Mouse (Mus musculus) MEL (cell line): ENCODE measurements around the gene Hdac11. TPM values are rescaled to one million over a fixed set of nuclear protein-coding genes. Genes with fewer than 3 reads are reported as not detected.

ENCODE experiments used
- DNase-seq: peaks from one replicate; pipeline ENCODE4 v3.0.0; 2011; ENCODE audit warnings: low read depth, low spot score
- H3K27ac ChIP-seq: 2 replicates; pipeline ENCODE4 v1.5.1; 2012; ENCODE audit warnings: low read depth, mild to moderate bottlenecking, control low read depth, low read length, moderate library complexity; ENCODE audit not compliant: control insufficient read depth
- H3K27me3 ChIP-seq, 2 experiments: fragments of 150-350 bp in 1 of 2; sonication (generic) in 1 of 2; 2 replicates each; pipeline ENCODE4 v1.6.1; 2012; ENCODE audit warnings: low read length in 2 of 2, mild to moderate bottlenecking in 2 of 2, improper control_type of control experiment in 1 of 2, moderate library complexity in 1 of 2; ENCODE audit not compliant: insufficient read depth in 2 of 2, control insufficient read depth in 1 of 2
- H3K36me3 ChIP-seq, 2 experiments: 2 replicates each; pipeline ENCODE4 v1.6.1; 2012 to 2014; ENCODE audit warnings: low read length in 2 of 2, improper control_type of control experiment in 1 of 2, inconsistent platforms in 1 of 2, mild to moderate bottlenecking in 1 of 2; ENCODE audit not compliant: insufficient read depth in 2 of 2, control insufficient read depth in 1 of 2
- H3K4me1 ChIP-seq, 2 experiments: fragments of 150-350 bp in 1 of 2; sonication (generic) in 1 of 2; 2 replicates each; pipeline ENCODE4 v1.6.1; 2012; ENCODE audit warnings: low read length in 2 of 2, improper control_type of control experiment in 1 of 2, mild to moderate bottlenecking in 1 of 2; ENCODE audit not compliant: insufficient read depth in 2 of 2, control insufficient read depth in 1 of 2
- H3K4me3 ChIP-seq, 2 experiments: fragments of 150-350 bp in 1 of 2; sonication (generic) in 1 of 2; 2 replicates each; pipeline ENCODE4 v1.5.1; 2012; ENCODE audit warnings: low read depth in 2 of 2, low read length in 2 of 2, mild to moderate bottlenecking in 2 of 2, moderate library complexity in 2 of 2, control low read depth in 1 of 2, improper control_type of control experiment in 1 of 2; ENCODE audit not compliant: control insufficient read depth in 1 of 2, insufficient read depth in 1 of 2
- H3K79me2 ChIP-seq: 2 replicates; pipeline ENCODE4 v1.6.1; 2012; ENCODE audit warnings: mild to moderate bottlenecking, low read length, moderate library complexity; ENCODE audit not compliant: control insufficient read depth, poor library complexity, insufficient read depth
- H3K9ac ChIP-seq: 2 replicates; pipeline ENCODE4 v1.6.1; 2012; ENCODE audit warnings: low read depth, mild to moderate bottlenecking, control low read depth, low read length, moderate library complexity; ENCODE audit not compliant: control insufficient read depth, poor library complexity, severe bottlenecking
- H3K9me3 ChIP-seq: fragments of 150-350 bp; sonication (generic); replicated peaks from 2 replicates; pipeline ENCODE4 v1.6.1; 2012; ENCODE audit warnings: mild to moderate bottlenecking, low read length, improper control_type of control experiment, moderate library complexity; ENCODE audit not compliant: insufficient read depth
- BHLHE40 ChIP-seq: IDR thresholded peaks from 2 replicates; pipeline ENCODE4 v1.6.1; 2012; ENCODE audit warnings: low read depth, mild to moderate bottlenecking, inconsistent platforms, low read length, improper control_type of control experiment, borderline replicate concordance
- CHD2 ChIP-seq: IDR thresholded peaks from 2 replicates; pipeline ENCODE4 v1.6.1; 2011; ENCODE audit warnings: low read length, improper control_type of control experiment
- E2F4 ChIP-seq: IDR thresholded peaks from 2 replicates; pipeline ENCODE4 v1.6.1; 2011; ENCODE audit warnings: low read depth, low read length, improper control_type of control experiment, borderline replicate concordance
- ELF1 ChIP-seq: IDR thresholded peaks from 2 replicates; pipeline ENCODE4 v1.6.1; 2014; ENCODE audit warnings: low read depth, mild to moderate bottlenecking, inconsistent platforms, low read length, improper control_type of control experiment, moderate library complexity
- EP300 ChIP-seq, 2 experiments: IDR thresholded peaks; 2 replicates each; pipeline ENCODE4 v1.6.1; 2011; ENCODE audit warnings: improper control_type of control experiment in 2 of 2, low read length in 2 of 2, low read depth in 1 of 2, mild to moderate bottlenecking in 1 of 2
- ETS1 ChIP-seq: IDR thresholded peaks from 2 replicates; pipeline ENCODE4 v1.6.1; 2012; ENCODE audit warnings: low read depth, mild to moderate bottlenecking, inconsistent platforms, low read length, improper control_type of control experiment, moderate library complexity
- GABPA ChIP-seq: IDR thresholded peaks from 2 replicates; pipeline ENCODE4 v1.6.1; 2012; ENCODE audit warnings: low read depth, mild to moderate bottlenecking, inconsistent platforms, low read length, improper control_type of control experiment, moderate library complexity
- GATA1 ChIP-seq: IDR thresholded peaks from 2 replicates; pipeline ENCODE4 v1.6.1; 2011; ENCODE audit warnings: low read depth, low read length, improper control_type of control experiment
- HCFC1 ChIP-seq: IDR thresholded peaks from 2 replicates; pipeline ENCODE4 v1.6.1; 2012; ENCODE audit warnings: low read depth, mild to moderate bottlenecking, inconsistent platforms, low read length, improper control_type of control experiment, moderate library complexity
- KAT2A ChIP-seq: conservative IDR thresholded peaks from 2 replicates; pipeline ENCODE4 v1.6.1; 2012; ENCODE audit warnings: low read depth, low read length, improper control_type of control experiment, inconsistent platforms
- MAFK ChIP-seq: IDR thresholded peaks from 2 replicates; pipeline ENCODE4 v1.6.1; 2011; ENCODE audit warnings: low read depth, mild to moderate bottlenecking, low read length, improper control_type of control experiment, borderline replicate concordance
- MAX ChIP-seq: IDR thresholded peaks from 2 replicates; pipeline ENCODE4 v1.6.1; 2011; ENCODE audit warnings: low read length, improper control_type of control experiment
- MAZ ChIP-seq: IDR thresholded peaks from 2 replicates; pipeline ENCODE4 v1.6.1; 2012; ENCODE audit warnings: low read depth, mild to moderate bottlenecking, inconsistent platforms, low read length, improper control_type of control experiment
- MXI1 ChIP-seq: IDR thresholded peaks from 2 replicates; pipeline ENCODE4 v1.6.1; 2011; ENCODE audit warnings: mild to moderate bottlenecking, low read depth, low read length, improper control_type of control experiment
- NRF1 ChIP-seq: IDR thresholded peaks from 2 replicates; pipeline ENCODE4 v1.6.1; 2014; ENCODE audit warnings: low read depth, mild to moderate bottlenecking, inconsistent platforms, low read length, improper control_type of control experiment, moderate library complexity; ENCODE audit not compliant: poor library complexity, insufficient read depth, severe bottlenecking
- POLR2A ChIP-seq, 2 experiments: IDR thresholded peaks; 2 replicates each; pipeline ENCODE4 v1.6.1; 2011 to 2012; ENCODE audit warnings: low read length in 2 of 2, mild to moderate bottlenecking in 2 of 2, control low read depth in 1 of 2, improper control_type of control experiment in 1 of 2, low read depth in 1 of 2, moderate library complexity in 1 of 2; ENCODE audit not compliant: control insufficient read depth in 1 of 2, insufficient read depth in 1 of 2, poor library complexity in 1 of 2
- POLR2AphosphoS2 ChIP-seq: IDR thresholded peaks from 2 replicates; pipeline ENCODE4 v1.6.1; 2011; ENCODE audit warnings: low read length, improper control_type of control experiment
- POLR2AphosphoS5 ChIP-seq: IDR thresholded peaks from 2 replicates; pipeline ENCODE4 v1.6.1; 2012; ENCODE audit warnings: low read depth, borderline replicate concordance, mild to moderate bottlenecking, inconsistent platforms, low read length, moderate library complexity, mixed read lengths
- RAD21 ChIP-seq: IDR thresholded peaks from 2 replicates; pipeline ENCODE4 v1.6.1; 2011; ENCODE audit warnings: mild to moderate bottlenecking, low read depth, low read length, improper control_type of control experiment
- RCOR1 ChIP-seq: IDR thresholded peaks from 2 replicates; pipeline ENCODE4 v1.6.1; 2012; ENCODE audit warnings: low read depth, mild to moderate bottlenecking, inconsistent platforms, low read length, improper control_type of control experiment
- SIN3A ChIP-seq: IDR thresholded peaks from 2 replicates; pipeline ENCODE4 v1.6.1; 2012; ENCODE audit warnings: low read length, improper control_type of control experiment, inconsistent platforms
- SMC3 ChIP-seq: IDR thresholded peaks from 2 replicates; pipeline ENCODE4 v1.6.1; 2011; ENCODE audit warnings: low read depth, low read length, improper control_type of control experiment
- TAL1 ChIP-seq: IDR thresholded peaks from 2 replicates; pipeline ENCODE4 v1.6.1; 2012; ENCODE audit warnings: mild to moderate bottlenecking, inconsistent platforms, low read length, moderate library complexity, mixed read lengths
- TBP ChIP-seq: IDR thresholded peaks from 2 replicates; pipeline ENCODE4 v1.8.0; 2011; ENCODE audit warnings: low read depth, low read length, improper control_type of control experiment
- TCF12 ChIP-seq: IDR thresholded peaks from 2 replicates; pipeline ENCODE4 v1.6.1; 2014; ENCODE audit warnings: low read depth, mild to moderate bottlenecking, inconsistent platforms, low read length, improper control_type of control experiment, moderate library complexity
- UBTF ChIP-seq: IDR thresholded peaks from 2 replicates; pipeline ENCODE4 v1.6.1; 2012; ENCODE audit warnings: low read depth, mild to moderate bottlenecking, inconsistent platforms, low read length, improper control_type of control experiment, moderate library complexity, borderline replicate concordance; ENCODE audit not compliant: insufficient read depth
- USF1 ChIP-seq: IDR thresholded peaks from 2 replicates; pipeline ENCODE4 v1.6.1; 2014; ENCODE audit warnings: low read depth, mild to moderate bottlenecking, inconsistent platforms, low read length, improper control_type of control experiment, moderate library complexity
- ZC3H11A ChIP-seq: IDR thresholded peaks from 2 replicates; pipeline ENCODE4 v1.6.1; 2012; ENCODE audit warnings: low read depth, mild to moderate bottlenecking, inconsistent platforms, low read length, improper control_type of control experiment
- ZKSCAN1 ChIP-seq: IDR thresholded peaks from 2 replicates; pipeline ENCODE4 v1.6.1; 2012; ENCODE audit warnings: low read depth, mild to moderate bottlenecking, inconsistent platforms, low read length, improper control_type of control experiment, moderate library complexity
- ZNF384 ChIP-seq: IDR thresholded peaks from 2 replicates; pipeline ENCODE4 v1.6.1; 2012; ENCODE audit warnings: low read depth, mild to moderate bottlenecking, inconsistent platforms, low read length, improper control_type of control experiment
- polyA plus RNA-seq, 2 experiments: library from polyadenylated mRNA; stranded (reverse) in 1 of 2; unstranded in 1 of 2; fragments of >175 nt in 1 of 2; fragments of >200 nt in 1 of 2; gene quantifications; 2 replicates each; pipeline versions ENCODE4 v1.2.1 to v1.2.4; 2012; ENCODE audit warnings: low replicate concordance in 2 of 2, low read depth in 1 of 2; ENCODE audit not compliant: insufficient read length in 2 of 2, insufficient read depth in 1 of 2, missing spikeins in 1 of 2
- total RNA-seq: library from RNA; depleted of rRNA; stranded (reverse); fragments of 300-350 nt; gene quantifications from 2 replicates; pipeline ENCODE4 v1.2.3, GENCODE M21; 2012

Hdac11 gene
- total and polyA plus RNA-seq, 3 experiments, result 3.3 to 6.0 TPM; not detected in 1

GRCm38 (mm10) chr6:91180767-91181171 lies 24.3 kb downstream of the Hdac11 start:
- no peak overlapping the region for H3K4me3 ChIP-seq

DNA sequence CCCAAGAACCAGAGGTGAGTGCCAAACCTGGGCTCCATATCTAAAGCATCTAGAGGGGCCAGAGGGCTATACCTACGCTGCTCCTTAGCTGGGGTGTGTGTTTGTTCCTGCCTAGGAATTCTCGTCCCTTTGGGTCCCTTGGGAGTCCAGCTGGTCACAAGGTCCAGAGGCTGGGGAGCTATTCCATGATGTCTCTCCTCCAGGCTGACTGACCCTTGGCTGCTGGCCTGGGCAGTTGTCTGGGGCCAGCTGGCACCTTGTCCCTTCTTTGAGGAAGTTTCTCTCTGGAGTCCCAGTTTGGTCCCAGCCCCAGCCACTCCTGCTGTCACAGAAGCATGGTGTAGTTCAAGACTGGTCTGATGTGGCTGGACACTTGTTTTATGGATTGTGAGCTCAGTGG lies 24.9 kb downstream of the Hdac11 start:
- H3K27me3 ChIP-seq, result no peaks in the 10 kb centered on the region; a peak in 1 of 4 replicates
- no peaks in the 10 kb centered on the region for H3K9me3 ChIP-seq
- DNase-seq, result no peak
- H3K36me3 ChIP-seq, result no peaks in the 10 kb centered on the region; a peak in 1 of 4 replicates
- no peak overlapping the region for H3K4me3 ChIP-seq
- H3K79me2 ChIP-seq, result no peaks in the 10 kb centered on the region
- H3K4me1 ChIP-seq, result peaks cover 0 to 7% of the 10 kb centered on the region in 2 experiments; a peak in 2 of 4 replicates
- no peak for TF ChIP-seq RAD21
- TF ChIP-seq NRF1, result no peak
- no peak for TF ChIP-seq ETS1
- no peak for TF ChIP-seq MAZ
- no peak for TF ChIP-seq GABPA
- no peak for TF ChIP-seq TBP
- TF ChIP-seq ZC3H11A, result no peak
- TF ChIP-seq HCFC1, result no peak
- no peak for TF ChIP-seq POLR2A (IDR thresholded peaks at IDR 0.05; ENCODE audit: control insufficient read depth in 1 of 2, insufficient read depth in 1 of 2, low read depth in 1 of 2, low read length in 2 of 2, poor library complexity in 1 of 2)
- no peak for TF ChIP-seq E2F4
- no peak for TF ChIP-seq POLR2AphosphoS5
- no peak for TF ChIP-seq TAL1
- no peak for TF ChIP-seq CHD2
- no peak for TF ChIP-seq RCOR1
- no peak for TF ChIP-seq USF1
- no peak for TF ChIP-seq EP300 (IDR thresholded peaks at IDR 0.05; ENCODE audit: low read depth in 1 of 2, low read length in 2 of 2)
- no peak for TF ChIP-seq ZNF384
- no peak for TF ChIP-seq ELF1
- TF ChIP-seq BHLHE40, result no peak
- H3K9ac ChIP-seq, result no peak overlapping the region
- H3K27ac ChIP-seq, result no peak overlapping the region

More at GRCm38 (mm10) chr6:91180767-91181171, 24.3 kb downstream of the Hdac11 start:
- H3K9ac ChIP-seq, result no peak overlapping the region
- TF ChIP-seq E2F4 (no peak), TAL1 (no peak), SIN3A (no peak), MAFK (no peak), ZKSCAN1 (no peak), POLR2AphosphoS2 (no peak), BHLHE40 (no peak), MAX (no peak), GABPA (no peak), SMC3 (no peak), UBTF (no peak), TCF12 (no peak), KAT2A (no peak), ZC3H11A (no peak), ETS1 (no peak), NRF1 (no peak), MXI1 (no peak), GATA1 (no peak), EP300 (IDR thresholded peaks at IDR 0.05; ENCODE audit: low read depth in 1 of 2, low read length in 2 of 2) (no peak)
- no peak overlapping the region for H3K27ac ChIP-seq
- H3K36me3 ChIP-seq, result no peaks in the 10 kb centered on the region; a peak in 1 of 4 replicates
- no peak for DNase-seq
- no peaks in the 10 kb centered on the region for H3K79me2 ChIP-seq
- H3K4me1 ChIP-seq, result peaks cover 0 to 7% of the 10 kb centered on the region in 2 experiments; a peak in 2 of 4 replicates
- H3K9me3 ChIP-seq, result no peaks in the 10 kb centered on the region
- H3K27me3 ChIP-seq, result no peaks in the 10 kb centered on the region; a peak in 1 of 4 replicates
